Mouse (Mus musculus): Measurements from ENCODE around the gene Cald1. TPM values are rescaled to one million over a fixed set of nuclear protein-coding genes. Genes with fewer than 3 reads are reported as not detected.

Cald1 gene
- polyA plus RNA-seq, 1 experiment from 2014 or later, result 232 TPM

- Histone ChIP-seq H3K9me3 (no peaks in the 10 kb centered on the region), H3K4me1 (no peaks in the 10 kb centered on the region), H3K27me3 (replicated peaks; ENCODE audit: low read depth, poor library complexity, severe bottlenecking) (no peaks in the 10 kb centered on the region), H3K27ac (replicated peaks) (no peak overlapping the region), H3K36me3 (replicated peaks) (no peaks in the 10 kb centered on the region), H3K4me3 (no peak overlapping the region)
- WGBS, result 82% methylated on average over 2 of the region's 2 CpGs
- no peak for DNase-seq (ENCODE audit: low spot score)
Measured at GRCm38 (mm10) chr6:34805582-34805981, 207.3 kb downstream of the Cald1 start.

GRCm38 (mm10) chr6:34810651-34811050 is 212.4 kb downstream of the Cald1 start:
- Histone ChIP-seq H3K4me3 (no peak overlapping the region), H3K27ac (replicated peaks) (no peak overlapping the region), H3K4me1 (no peaks in the 10 kb centered on the region), H3K36me3 (replicated peaks) (no peaks in the 10 kb centered on the region), H3K27me3 (replicated peaks; ENCODE audit: low read depth, poor library complexity, severe bottlenecking) (no peaks in the 10 kb centered on the region), H3K9me3 (no peaks in the 10 kb centered on the region)
- WGBS, result 91% methylated on average over 4 of the region's 4 CpGs
- no peak for DNase-seq (ENCODE audit: low spot score)

GRCm38 (mm10) chr6:34824406-34824805 is 226.1 kb downstream of the Cald1 start:
- H3K36me3 ChIP-seq (replicated peaks), result no peaks in the 10 kb centered on the region
- DNase-seq (ENCODE audit: low spot score), result no peak
- H3K27me3 ChIP-seq (replicated peaks; ENCODE audit: low read depth, poor library complexity, severe bottlenecking), result no peaks in the 10 kb centered on the region
- no peak overlapping the region for H3K27ac ChIP-seq (replicated peaks)
- H3K4me1 ChIP-seq, result no peaks in the 10 kb centered on the region
- peaks cover 3% of the 10 kb centered on the region; the same call in 1 of the 2 replicates for H3K9me3 ChIP-seq
- no peak overlapping the region for H3K4me3 ChIP-seq

Other genes with a start within 250 kb of the Cald1 start
- 14.1 and 15.9 TPM in 2 replicates for gene Akr1b8, start 244.4 kb upstream of the Cald1 start, polyA plus RNA-seq (2016; fragmentation: Nextera tagmentation; extraction: Ambion mirVana)
- gene Akr1b10, start 214.3 kb upstream of the Cald1 start, polyA plus RNA-seq (2016; fragmentation: Nextera tagmentation; extraction: Ambion mirVana), result 15.4 and 17.8 TPM in 2 replicates
- not detected in 2 replicates for gene Akr1b7, start 186.2 kb upstream of the Cald1 start, polyA plus RNA-seq (2016; fragmentation: Nextera tagmentation; extraction: Ambion mirVana)
- gene Bpgm, start 122.3 kb upstream of the Cald1 start, polyA plus RNA-seq (2016; fragmentation: Nextera tagmentation; extraction: Ambion mirVana), result 52.2 and 53.2 TPM in 2 replicates
- 2.8 and 3.3 TPM in 2 replicates for gene Agbl3, start 181.9 kb downstream of the Cald1 start, polyA plus RNA-seq (2016; fragmentation: Nextera tagmentation; extraction: Ambion mirVana)

Measured in embryonic facial prominence, embryonic 10.5 days (tissue).